Mouse (Mus musculus): ENCODE data around the gene Elovl6.

DNA sequence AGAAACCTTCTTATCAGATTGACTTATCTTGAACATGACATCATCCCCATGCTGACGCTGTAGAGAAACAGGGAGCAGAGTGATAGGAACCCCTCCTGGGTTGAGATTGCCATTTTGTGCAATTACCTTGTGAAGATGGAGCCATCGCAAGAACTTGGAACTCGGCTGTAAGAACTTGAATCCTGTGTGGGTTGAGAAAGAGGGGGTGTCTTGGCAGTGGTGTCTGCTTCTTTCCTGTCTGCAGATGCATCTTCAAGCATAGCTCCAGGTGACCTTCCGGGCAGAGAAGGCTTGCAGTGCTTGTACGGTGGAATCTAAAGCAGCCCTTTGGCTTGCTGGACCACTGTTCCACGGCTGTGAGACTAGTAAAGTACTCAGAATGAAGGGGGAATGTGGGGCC is 63.9 kb downstream of the Elovl6 start:
- TF ChIP-seq CTCF (IDR thresholded peaks at IDR 0.05; ENCODE audit: borderline replicate concordance, insufficient read depth, low read depth, low read length) (no peak), POLR2A (IDR thresholded peaks at IDR 0.05; ENCODE audit: borderline replicate concordance, insufficient read depth, low read length) (no peak)

Measured in cerebellum, adult 2 months (tissue).